Mouse (Mus musculus) T-helper 1 cell (primary cell): ENCODE measurements around the gene Immp2l.

Experiments used
- in situ Hi-C: fragments of 300-600 bp; cut with MboI, MseI; formaldehyde crosslinking; loops from one replicate; pipeline ENCODE4 v1.15.1; 2025; ENCODE audit warnings: high pct_unique_total_duplicates

The Immp2l gene

GRCm38 (mm10) chr12:41313391-41313790 lies 289.5 kb downstream of the Immp2l start:
- in situ Hi-C loops: no loop called here

- in situ Hi-C loops: no loop called here
Observed at GRCm38 (mm10) chr12:41314811-41315461, 291.0 kb downstream of the Immp2l start.

GRCm38 (mm10) chr12:41315871-41316270 lies 292.0 kb downstream of the Immp2l start:
- in situ Hi-C loops: no loop called here

GRCm38 (mm10) chr12:41316426-41316825 lies 292.5 kb downstream of the Immp2l start:
- in situ Hi-C loops: no loop called here

GRCm38 (mm10) chr12:41317431-41317830 lies 293.5 kb downstream of the Immp2l start:
- in situ Hi-C loops: no loop called here

- in situ Hi-C loops: no loop called here
Observed at GRCm38 (mm10) chr12:41322018-41322417, 298.1 kb downstream of the Immp2l start.

GRCm38 (mm10) chr12:41324418-41324817 lies 300.5 kb downstream of the Immp2l start:
- in situ Hi-C loops: no loop called here

GRCm38 (mm10) chr12:41325756-41326155 lies 301.9 kb downstream of the Immp2l start:
- in situ Hi-C loops: no loop called here

GRCm38 (mm10) chr12:41330988-41331671 lies 307.2 kb downstream of the Immp2l start:
- in situ Hi-C loops: no loop called here

- in situ Hi-C loops: no loop called here
Observed at GRCm38 (mm10) chr12:41345621-41346020, 321.7 kb downstream of the Immp2l start.

GRCm38 (mm10) chr12:41347494-41347893 lies 323.6 kb downstream of the Immp2l start:
- in situ Hi-C loops: no loop called here

GRCm38 (mm10) chr12:41349386-41349785 lies 325.5 kb downstream of the Immp2l start:
- in situ Hi-C loops: no loop called here

GRCm38 (mm10) chr12:41349814-41350213 lies 325.9 kb downstream of the Immp2l start:
- in situ Hi-C loops: no loop called here

- in situ Hi-C loops: no loop called here
Observed at GRCm38 (mm10) chr12:41351275-41351674, 327.4 kb downstream of the Immp2l start.

- in situ Hi-C loops: no loop called here
Observed at GRCm38 (mm10) chr12:41354857-41355256, 331.0 kb downstream of the Immp2l start.

GRCm38 (mm10) chr12:41356040-41356439 lies 332.1 kb downstream of the Immp2l start:
- in situ Hi-C loops: no loop called here

- in situ Hi-C loops: no loop called here
Observed at GRCm38 (mm10) chr12:41386685-41387084, 362.8 kb downstream of the Immp2l start.

GRCm38 (mm10) chr12:41394231-41394630 lies 370.3 kb downstream of the Immp2l start:
- in situ Hi-C loops: no loop called here

- in situ Hi-C loops: no loop called here
Observed at GRCm38 (mm10) chr12:41401136-41401535, 377.2 kb downstream of the Immp2l start.

- in situ Hi-C loops: no loop called here
Observed at GRCm38 (mm10) chr12:41401923-41402322, 378.0 kb downstream of the Immp2l start.

GRCm38 (mm10) chr12:41409431-41409830 lies 385.5 kb downstream of the Immp2l start:
- in situ Hi-C loops: no loop called here

- in situ Hi-C loops: no loop called here
Observed at GRCm38 (mm10) chr12:41416635-41417034, 392.7 kb downstream of the Immp2l start.

- in situ Hi-C loops: no loop called here
Observed at GRCm38 (mm10) chr12:41417099-41417498, 393.2 kb downstream of the Immp2l start.
